Mouse (Mus musculus) lung, postnatal 4 days (tissue): ENCODE data around the gene Lypd6b.

Source experiments
- DNase-seq, 2 experiments: peaks; one replicate each; pipeline ENCODE4 v3.0.0; 2021

Gene Lypd6b

GRCm38 (mm10) chr2:49957449-49957848 is 170.0 kb downstream of the Lypd6b start:
- DNase-seq = no peak

- no peak for DNase-seq
Measured at GRCm38 (mm10) chr2:49961991-49962390, 174.5 kb downstream of the Lypd6b start.

- DNase-seq = no peak
Measured at GRCm38 (mm10) chr2:49964899-49965298, 177.4 kb downstream of the Lypd6b start.

- no peak for DNase-seq
Measured at GRCm38 (mm10) chr2:49967748-49968147, 180.3 kb downstream of the Lypd6b start.

GRCm38 (mm10) chr2:49970990-49971389 is 183.5 kb downstream of the Lypd6b start:
- no peak for DNase-seq

- no peak for DNase-seq
Measured at GRCm38 (mm10) chr2:49978606-49979005, 191.1 kb downstream of the Lypd6b start.

GRCm38 (mm10) chr2:49979991-49980390 is 192.5 kb downstream of the Lypd6b start:
- no peak for DNase-seq

- DNase-seq = no peak
Measured at GRCm38 (mm10) chr2:49983021-49983420, 195.5 kb downstream of the Lypd6b start.

- DNase-seq = no peak
Measured at GRCm38 (mm10) chr2:49984780-49985179, 197.3 kb downstream of the Lypd6b start.

- no peak for DNase-seq
Measured at GRCm38 (mm10) chr2:49995841-49996240, 208.4 kb downstream of the Lypd6b start.

GRCm38 (mm10) chr2:49997216-49997615 is 209.7 kb downstream of the Lypd6b start:
- no peak for DNase-seq
